Mouse (Mus musculus): ENCODE data around the gene Ftcd. TPM values are rescaled to one million over a fixed set of nuclear protein-coding genes. Genes with fewer than 3 reads are reported as not detected.
A peak's percentile ranks its signal among the peaks of the same experiment; 100 is the strongest.

Ftcd gene
- polyA plus RNA-seq, 1 experiment from 2014 or later = 0.28 TPM

- Histone ChIP-seq H3K27ac (ENCODE audit: low read depth, low read length) (no peak overlapping the region), H3K4me2 (replicated peaks; ENCODE audit: low read depth, low read length) (peak overlapping the region; percentile 39), H3K36me3 (ENCODE audit: control insufficient read depth, insufficient read depth, low read length) (no peaks in the 10 kb centered on the region), H3K27me3 (ENCODE audit: control insufficient read depth, insufficient read depth, low read length) (no peaks in the 10 kb centered on the region), H3K9me3 (ENCODE audit: control insufficient read depth, low read length) (no peaks in the 10 kb centered on the region), H3K9ac (ENCODE audit: low read depth, low read length) (no peak overlapping the region), H3K4me1 (ENCODE audit: control insufficient read depth, insufficient read depth, low read length) (0 out of 2 replicates have a peak, but pooled peaks cover 4% of the 10 kb centered on the region), H3K4me3 (ENCODE audit: low read length) (peak overlapping the region; percentile 17; the same call in 1 of the 2 replicates)
- 14% methylated on average over 10 of the region's 10 CpGs for WGBS
- 0 out of 2 replicates have a peak, but pooled peaks have one; percentile 43 for ATAC-seq (ENCODE audit: low FRiP score, low TSS enrichment)
These were observed 8.7 kb downstream of the Ftcd start for GRCm38 (mm10) chr10:76584138-76584537.

- H3K27me3 ChIP-seq (ENCODE audit: control insufficient read depth, insufficient read depth, low read length) = no peaks in the 10 kb centered on the region
- 35% methylated on average over 1 of the region's 1 CpGs for WGBS
- H3K9ac ChIP-seq (ENCODE audit: low read depth, low read length) = no peak overlapping the region
- H3K9me3 ChIP-seq (ENCODE audit: control insufficient read depth, low read length) = no peaks in the 10 kb centered on the region
- H3K27ac ChIP-seq (ENCODE audit: low read depth, low read length) = no peak overlapping the region
- H3K4me3 ChIP-seq (ENCODE audit: low read length) = no peak overlapping the region
- no peaks in the 10 kb centered on the region for H3K36me3 ChIP-seq (ENCODE audit: control insufficient read depth, insufficient read depth, low read length)
- no peak for ATAC-seq (ENCODE audit: low FRiP score, low TSS enrichment)
- no peak overlapping the region for H3K4me2 ChIP-seq (replicated peaks; ENCODE audit: low read depth, low read length)
- 0 out of 2 replicates have a peak, but pooled peaks cover 4% of the 10 kb centered on the region for H3K4me1 ChIP-seq (ENCODE audit: control insufficient read depth, insufficient read depth, low read length)
These were observed 10.7 kb downstream of the Ftcd start for GRCm38 (mm10) chr10:76586190-76586589.

- no peak overlapping the region for H3K27ac ChIP-seq (ENCODE audit: low read depth, low read length)
- ATAC-seq (ENCODE audit: low FRiP score, low TSS enrichment) = no peak
- H3K36me3 ChIP-seq (ENCODE audit: control insufficient read depth, insufficient read depth, low read length) = no peaks in the 10 kb centered on the region
- no peak overlapping the region for H3K4me3 ChIP-seq (ENCODE audit: low read length)
- H3K27me3 ChIP-seq (ENCODE audit: control insufficient read depth, insufficient read depth, low read length) = no peaks in the 10 kb centered on the region
- H3K4me1 ChIP-seq (ENCODE audit: control insufficient read depth, insufficient read depth, low read length) = no peaks in the 10 kb centered on the region
- H3K9ac ChIP-seq (ENCODE audit: low read depth, low read length) = no peak overlapping the region
- WGBS = 44% methylated on average over 11 of the region's 11 CpGs
- no peak overlapping the region for H3K4me2 ChIP-seq (replicated peaks; ENCODE audit: low read depth, low read length)
- H3K9me3 ChIP-seq (ENCODE audit: control insufficient read depth, low read length) = no peaks in the 10 kb centered on the region
These were observed 14.7 kb downstream of the Ftcd start for GRCm38 (mm10) chr10:76590197-76590596.

GRCm38 (mm10) chr10:76596338-76596737, 20.9 kb downstream of the Ftcd start:
- Histone ChIP-seq H3K36me3 (ENCODE audit: control insufficient read depth, insufficient read depth, low read length) (no peaks in the 10 kb centered on the region; the same call in 1 of the 2 replicates), H3K4me2 (replicated peaks; ENCODE audit: low read depth, low read length) (no peak overlapping the region), H3K27me3 (ENCODE audit: control insufficient read depth, insufficient read depth, low read length) (no peaks in the 10 kb centered on the region), H3K9ac (ENCODE audit: low read depth, low read length) (no peak overlapping the region), H3K4me1 (ENCODE audit: control insufficient read depth, insufficient read depth, low read length) (no peaks in the 10 kb centered on the region), H3K9me3 (ENCODE audit: control insufficient read depth, low read length) (no peaks in the 10 kb centered on the region), H3K27ac (ENCODE audit: low read depth, low read length) (no peak overlapping the region), H3K4me3 (ENCODE audit: low read length) (no peak overlapping the region)
- 94% methylated on average over 31 of the region's 31 CpGs for WGBS
- no peak for ATAC-seq (ENCODE audit: low FRiP score, low TSS enrichment)

- ATAC-seq (ENCODE audit: low FRiP score, low TSS enrichment) = no peak
- WGBS = 86% methylated on average over 3 of the region's 3 CpGs
- no peak overlapping the region for H3K4me3 ChIP-seq (ENCODE audit: low read length)
- no peaks in the 10 kb centered on the region for H3K4me1 ChIP-seq (ENCODE audit: control insufficient read depth, insufficient read depth, low read length)
- no peak overlapping the region for H3K27ac ChIP-seq (ENCODE audit: low read depth, low read length)
- H3K36me3 ChIP-seq (ENCODE audit: control insufficient read depth, insufficient read depth, low read length) = peaks cover 11% of the 10 kb centered on the region; the same call in 1 of the 2 replicates
- H3K9ac ChIP-seq (ENCODE audit: low read depth, low read length) = no peak overlapping the region
- no peak overlapping the region for H3K4me2 ChIP-seq (replicated peaks; ENCODE audit: low read depth, low read length)
- no peaks in the 10 kb centered on the region for H3K9me3 ChIP-seq (ENCODE audit: control insufficient read depth, low read length)
- no peaks in the 10 kb centered on the region for H3K27me3 ChIP-seq (ENCODE audit: control insufficient read depth, insufficient read depth, low read length)
These were observed 27.2 kb downstream of the Ftcd start for GRCm38 (mm10) chr10:76602690-76603089.

- Histone ChIP-seq H3K27ac (ENCODE audit: low read depth, low read length) (no peak overlapping the region), H3K4me2 (replicated peaks; ENCODE audit: low read depth, low read length) (no peak overlapping the region), H3K36me3 (ENCODE audit: control insufficient read depth, insufficient read depth, low read length) (peaks cover 23% of the 10 kb centered on the region; the same call in 1 of the 2 replicates), H3K9me3 (ENCODE audit: control insufficient read depth, low read length) (no peaks in the 10 kb centered on the region), H3K9ac (ENCODE audit: low read depth, low read length) (no peak overlapping the region), H3K27me3 (ENCODE audit: control insufficient read depth, insufficient read depth, low read length) (no peaks in the 10 kb centered on the region), H3K4me3 (ENCODE audit: low read length) (no peak overlapping the region), H3K4me1 (ENCODE audit: control insufficient read depth, insufficient read depth, low read length) (no peaks in the 10 kb centered on the region)
- WGBS = 92% methylated on average over 7 of the region's 7 CpGs
- no peak for ATAC-seq (ENCODE audit: low FRiP score, low TSS enrichment)
These were observed 37.0 kb downstream of the Ftcd start for GRCm38 (mm10) chr10:76612473-76612872.

GRCm38 (mm10) chr10:76622411-76622810, 47.0 kb downstream of the Ftcd start:
- ATAC-seq (ENCODE audit: low FRiP score, low TSS enrichment) = no peak
- no peaks in the 10 kb centered on the region for H3K36me3 ChIP-seq (ENCODE audit: control insufficient read depth, insufficient read depth, low read length)
- peak overlapping the region; percentile 53 for H3K9ac ChIP-seq (ENCODE audit: low read depth, low read length)
- H3K27ac ChIP-seq (ENCODE audit: low read depth, low read length) = no peak overlapping the region
- 0 out of 2 replicates have a peak, but pooled peaks cover 3% of the 10 kb centered on the region for H3K4me1 ChIP-seq (ENCODE audit: control insufficient read depth, insufficient read depth, low read length)
- H3K27me3 ChIP-seq (ENCODE audit: control insufficient read depth, insufficient read depth, low read length) = no peaks in the 10 kb centered on the region
- peak overlapping the region; percentile 40 for H3K4me2 ChIP-seq (replicated peaks; ENCODE audit: low read depth, low read length)
- WGBS = 80% methylated on average over 4 of the region's 4 CpGs
- H3K4me3 ChIP-seq (ENCODE audit: low read length) = peak overlapping the region; percentile 45
- H3K9me3 ChIP-seq (ENCODE audit: control insufficient read depth, low read length) = no peaks in the 10 kb centered on the region

GRCm38 (mm10) chr10:76622928-76623680, 47.7 kb downstream of the Ftcd start, which contains the start of gene Col6a2:
Gene Col6a2, minus strand, starts transcription at chr10:76623630.
- 0 out of 2 replicates have a peak, but pooled peaks cover 3% of the 10 kb centered on the region for H3K4me1 ChIP-seq (ENCODE audit: control insufficient read depth, insufficient read depth, low read length)
- peak within 1 kb of the TSS; percentile 53 for H3K9ac ChIP-seq (ENCODE audit: low read depth, low read length)
- ATAC-seq (ENCODE audit: low FRiP score, low TSS enrichment) = peak; percentile 92
- no peaks in the 10 kb centered on the region for H3K27me3 ChIP-seq (ENCODE audit: control insufficient read depth, insufficient read depth, low read length)
- H3K27ac ChIP-seq (ENCODE audit: low read depth, low read length) = no peak within 1 kb of the TSS; the same call in 1 of the 2 replicates
- WGBS = 3% methylated on average over 31 of the region's 31 CpGs
- H3K4me2 ChIP-seq (replicated peaks; ENCODE audit: low read depth, low read length) = peak within 1 kb of the TSS; percentile 40
- peak within 1 kb of the TSS; percentile 45 for H3K4me3 ChIP-seq (ENCODE audit: low read length)
- no peaks in the 10 kb centered on the region for H3K36me3 ChIP-seq (ENCODE audit: control insufficient read depth, insufficient read depth, low read length)
- H3K9me3 ChIP-seq (ENCODE audit: control insufficient read depth, low read length) = no peaks in the 10 kb centered on the region

- ATAC-seq (ENCODE audit: low FRiP score, low TSS enrichment) = no peak
- 0 out of 2 replicates have a peak, but pooled peaks cover 3% of the 10 kb centered on the region for H3K4me1 ChIP-seq (ENCODE audit: control insufficient read depth, insufficient read depth, low read length)
- no peaks in the 10 kb centered on the region for H3K27me3 ChIP-seq (ENCODE audit: control insufficient read depth, insufficient read depth, low read length)
- peak overlapping the region; percentile 40 for H3K4me2 ChIP-seq (replicated peaks; ENCODE audit: low read depth, low read length)
- no peak overlapping the region; the same call in 1 of the 2 replicates for H3K27ac ChIP-seq (ENCODE audit: low read depth, low read length)
- H3K4me3 ChIP-seq (ENCODE audit: low read length) = peak overlapping the region; percentile 45; the same call in 1 of the 2 replicates
- no peaks in the 10 kb centered on the region for H3K9me3 ChIP-seq (ENCODE audit: control insufficient read depth, low read length)
- 24% methylated on average over 6 of the region's 7 CpGs for WGBS
- no peak overlapping the region; the same call in 1 of the 2 replicates for H3K9ac ChIP-seq (ENCODE audit: low read depth, low read length)
- no peaks in the 10 kb centered on the region for H3K36me3 ChIP-seq (ENCODE audit: control insufficient read depth, insufficient read depth, low read length)
These were observed 48.3 kb downstream of the Ftcd start for GRCm38 (mm10) chr10:76623734-76624133.
